Mouse (Mus musculus): Measurements from ENCODE around the gene Ankrd6. TPM values are rescaled to one million over a fixed set of nuclear protein-coding genes. Genes with fewer than 3 reads are reported as not detected.
A peak's percentile ranks its signal among the peaks of the same experiment; 100 is the strongest.

The Ankrd6 gene
- total and polyA plus RNA-seq, 2 experiments from 2014 or later = 2.3 to 20.0 TPM

- Histone ChIP-seq H3K4me2 (ENCODE audit: low read depth, low read length) (no peak overlapping the region), H3K4me3 (ENCODE audit: low read depth, low read length) (no peak overlapping the region), H3K27ac (ENCODE audit: low read depth) (no peak overlapping the region), H3K9ac (replicated peaks; ENCODE audit: low read depth, low read length) (no peak overlapping the region), H3K36me3 (replicated peaks; ENCODE audit: control insufficient read depth, insufficient read depth, low read length) (0 out of 2 replicates have a peak, but pooled peaks cover 7% of the 10 kb centered on the region), H3K27me3 (ENCODE audit: control insufficient read depth, insufficient read depth, low read length) (no peaks in the 10 kb centered on the region), H3K9me3 (replicated peaks; ENCODE audit: control insufficient read depth, low read length) (no peaks in the 10 kb centered on the region), H3K4me1 (ENCODE audit: control insufficient read depth, insufficient read depth) (0 out of 2 replicates have a peak, but pooled peaks cover 4% of the 10 kb centered on the region)
- no peak for DNase-seq (ENCODE audit: low spot score)
- no peak for ATAC-seq (ENCODE audit: insufficient read depth, low read depth)
- TF ChIP-seq CTCF (IDR thresholded peaks at IDR 0.05; ENCODE audit: low read depth) = no peak
- no peak for TF ChIP-seq EP300 (IDR thresholded peaks at IDR 0.05; ENCODE audit: low read depth)
- 97% methylated on average over 4 of the region's 4 CpGs for whole genome bisulfite sequencing
These were observed 151.7 kb downstream of the Ankrd6 start for GRCm38 (mm10) chr4:32798976-32799375.

GRCm38 (mm10) chr4:32789020-32789419 lies 161.6 kb downstream of the Ankrd6 start:
- H3K36me3 ChIP-seq (replicated peaks; ENCODE audit: control insufficient read depth, insufficient read depth, low read length) = no peaks in the 10 kb centered on the region
- H3K4me1 ChIP-seq (ENCODE audit: control insufficient read depth, insufficient read depth) = no peaks in the 10 kb centered on the region
- no peak overlapping the region for H3K4me2 ChIP-seq (ENCODE audit: low read depth, low read length)
- H3K9me3 ChIP-seq (replicated peaks; ENCODE audit: control insufficient read depth, low read length) = no peaks in the 10 kb centered on the region
- DNase-seq (ENCODE audit: low spot score) = no peak
- H3K9ac ChIP-seq (replicated peaks; ENCODE audit: low read depth, low read length) = no peak overlapping the region
- WGBS = 73% methylated on average over 4 of the region's 4 CpGs
- H3K27me3 ChIP-seq (ENCODE audit: control insufficient read depth, insufficient read depth, low read length) = no peaks in the 10 kb centered on the region
- ATAC-seq (ENCODE audit: insufficient read depth, low read depth) = no peak
- TF ChIP-seq CTCF (IDR thresholded peaks at IDR 0.05; ENCODE audit: low read depth) (no peak), EP300 (IDR thresholded peaks at IDR 0.05; ENCODE audit: low read depth) (no peak)
- no peak overlapping the region for H3K4me3 ChIP-seq (ENCODE audit: low read depth, low read length)
- H3K27ac ChIP-seq (ENCODE audit: low read depth) = no peak overlapping the region

- TF ChIP-seq CTCF (IDR thresholded peaks at IDR 0.05; ENCODE audit: low read depth) (no peak), EP300 (IDR thresholded peaks at IDR 0.05; ENCODE audit: low read depth) (no peak)
- H3K4me2 ChIP-seq (ENCODE audit: low read depth, low read length) = no peak overlapping the region
- ATAC-seq (ENCODE audit: insufficient read depth, low read depth) = no peak
These were observed 163.5 kb downstream of the Ankrd6 start for GRCm38 (mm10) chr4:32787110-32787509.

GRCm38 (mm10) chr4:32779996-32780395 lies 170.6 kb downstream of the Ankrd6 start:
- WGBS = 92% methylated on average over 4 of the region's 4 CpGs
- no peak overlapping the region for H3K4me3 ChIP-seq (ENCODE audit: low read depth, low read length)
- no peak for TF ChIP-seq EP300 (IDR thresholded peaks at IDR 0.05; ENCODE audit: low read depth)
- no peak for TF ChIP-seq CTCF (IDR thresholded peaks at IDR 0.05; ENCODE audit: low read depth)

More at GRCm38 (mm10) chr4:32787110-32787509, 163.5 kb downstream of the Ankrd6 start:
- no peak overlapping the region for H3K9ac ChIP-seq (replicated peaks; ENCODE audit: low read depth, low read length)
- H3K27ac ChIP-seq (ENCODE audit: low read depth) = no peak overlapping the region
- no peaks in the 10 kb centered on the region for H3K36me3 ChIP-seq (replicated peaks; ENCODE audit: control insufficient read depth, insufficient read depth, low read length)
- no peak overlapping the region for H3K4me3 ChIP-seq (ENCODE audit: low read depth, low read length)
- no peaks in the 10 kb centered on the region for H3K9me3 ChIP-seq (replicated peaks; ENCODE audit: control insufficient read depth, low read length)
- no peaks in the 10 kb centered on the region for H3K27me3 ChIP-seq (ENCODE audit: control insufficient read depth, insufficient read depth, low read length)
- H3K4me1 ChIP-seq (ENCODE audit: control insufficient read depth, insufficient read depth) = no peaks in the 10 kb centered on the region
- DNase-seq (ENCODE audit: low spot score) = no peak
- 68% methylated on average over 1 of the region's 1 CpGs for WGBS

GRCm38 (mm10) chr4:32770284-32770810 lies 180.3 kb downstream of the Ankrd6 start:
- Histone ChIP-seq H3K4me3 (ENCODE audit: low read depth, low read length) (no peak overlapping the region), H3K36me3 (replicated peaks; ENCODE audit: control insufficient read depth, insufficient read depth, low read length) (peaks cover 61% of the 10 kb centered on the region), H3K4me1 (ENCODE audit: control insufficient read depth, insufficient read depth) (no peaks in the 10 kb centered on the region), H3K9ac (replicated peaks; ENCODE audit: low read depth, low read length) (no peak overlapping the region), H3K27ac (ENCODE audit: low read depth) (no peak overlapping the region), H3K27me3 (ENCODE audit: control insufficient read depth, insufficient read depth, low read length) (no peaks in the 10 kb centered on the region), H3K4me2 (ENCODE audit: low read depth, low read length) (no peak overlapping the region), H3K9me3 (replicated peaks; ENCODE audit: control insufficient read depth, low read length) (no peaks in the 10 kb centered on the region)
- DNase-seq (ENCODE audit: low spot score) = no peak
- WGBS = 91% methylated on average over 7 of the region's 7 CpGs
- no peak for ATAC-seq (ENCODE audit: insufficient read depth, low read depth)
- no peak for TF ChIP-seq EP300 (IDR thresholded peaks at IDR 0.05; ENCODE audit: low read depth)
- TF ChIP-seq CTCF (IDR thresholded peaks at IDR 0.05; ENCODE audit: low read depth) = peak; percentile 25

More at GRCm38 (mm10) chr4:32779996-32780395, 170.6 kb downstream of the Ankrd6 start:
- no peak overlapping the region for H3K9ac ChIP-seq (replicated peaks; ENCODE audit: low read depth, low read length)
- no peak overlapping the region for H3K4me2 ChIP-seq (ENCODE audit: low read depth, low read length)
- H3K4me1 ChIP-seq (ENCODE audit: control insufficient read depth, insufficient read depth) = no peaks in the 10 kb centered on the region
- ATAC-seq (ENCODE audit: insufficient read depth, low read depth) (no peak), DNase-seq (ENCODE audit: low spot score) (no peak)
- peaks cover 13% of the 10 kb centered on the region for H3K36me3 ChIP-seq (replicated peaks; ENCODE audit: control insufficient read depth, insufficient read depth, low read length)
- no peaks in the 10 kb centered on the region for H3K27me3 ChIP-seq (ENCODE audit: control insufficient read depth, insufficient read depth, low read length)
- no peaks in the 10 kb centered on the region for H3K9me3 ChIP-seq (replicated peaks; ENCODE audit: control insufficient read depth, low read length)
- H3K27ac ChIP-seq (ENCODE audit: low read depth) = no peak overlapping the region

GRCm38 (mm10) chr4:32768046-32768445 lies 182.6 kb downstream of the Ankrd6 start:
- Histone ChIP-seq H3K9ac (replicated peaks; ENCODE audit: low read depth, low read length) (no peak overlapping the region), H3K9me3 (replicated peaks; ENCODE audit: control insufficient read depth, low read length) (no peaks in the 10 kb centered on the region), H3K4me3 (ENCODE audit: low read depth, low read length) (no peak overlapping the region), H3K27me3 (ENCODE audit: control insufficient read depth, insufficient read depth, low read length) (no peaks in the 10 kb centered on the region), H3K4me2 (ENCODE audit: low read depth, low read length) (no peak overlapping the region), H3K4me1 (ENCODE audit: control insufficient read depth, insufficient read depth) (no peaks in the 10 kb centered on the region), H3K36me3 (replicated peaks; ENCODE audit: control insufficient read depth, insufficient read depth, low read length) (peaks cover 61% of the 10 kb centered on the region), H3K27ac (ENCODE audit: low read depth) (no peak overlapping the region)
- ATAC-seq (ENCODE audit: insufficient read depth, low read depth) (no peak), DNase-seq (ENCODE audit: low spot score) (peak; percentile 5)
- WGBS = 87% methylated on average over 10 of the region's 10 CpGs
- TF ChIP-seq EP300 (IDR thresholded peaks at IDR 0.05; ENCODE audit: low read depth) = no peak
- no peak for TF ChIP-seq CTCF (IDR thresholded peaks at IDR 0.05; ENCODE audit: low read depth)

Measured in heart, postnatal 0 days (tissue).